Mouse (Mus musculus) MEL (cell line): ENCODE measurements at regions not wholly inside any gene's neighbourhood (a gene's known extent, or its start where the extent isn't known, plus 50 kb on each side); places are given as distances from the start of the nearest gene placed in this dataset.

Experiments
- CTCF ChIP-seq, 3 experiments: IDR thresholded peaks in 2 of 3; conservative IDR thresholded peaks in 1 of 3; 2 replicates each; pipeline ENCODE4 v1.5.1; 2011 to 2012; ENCODE audit warnings: low read length in 3 of 3, low read depth in 2 of 3, mild to moderate bottlenecking in 2 of 3, improper control_type of control experiment in 1 of 3, inconsistent platforms in 1 of 3, mixed read lengths in 1 of 3, moderate library complexity in 1 of 3; ENCODE audit not compliant: control insufficient read depth in 1 of 3, insufficient read depth in 1 of 3, poor library complexity in 1 of 3, severe bottlenecking in 1 of 3
- EP300 ChIP-seq, 2 experiments: IDR thresholded peaks; 2 replicates each; pipeline ENCODE4 v1.6.1; 2011; ENCODE audit warnings: improper control_type of control experiment in 2 of 2, low read length in 2 of 2, low read depth in 1 of 2, mild to moderate bottlenecking in 1 of 2
- MAFK ChIP-seq: IDR thresholded peaks from 2 replicates; pipeline ENCODE4 v1.6.1; 2011; ENCODE audit warnings: low read depth, mild to moderate bottlenecking, low read length, improper control_type of control experiment, borderline replicate concordance
- NELFE ChIP-seq: IDR thresholded peaks from 2 replicates; pipeline ENCODE4 v1.6.1; 2011; ENCODE audit warnings: low read depth, low read length, improper control_type of control experiment
- POLR2A ChIP-seq, 2 experiments: IDR thresholded peaks; 2 replicates each; pipeline ENCODE4 v1.6.1; 2011 to 2012; ENCODE audit warnings: low read length in 2 of 2, mild to moderate bottlenecking in 2 of 2, control low read depth in 1 of 2, improper control_type of control experiment in 1 of 2, low read depth in 1 of 2, moderate library complexity in 1 of 2; ENCODE audit not compliant: control insufficient read depth in 1 of 2, insufficient read depth in 1 of 2, poor library complexity in 1 of 2
- POLR2AphosphoS5 ChIP-seq: IDR thresholded peaks from 2 replicates; pipeline ENCODE4 v1.6.1; 2012; ENCODE audit warnings: low read depth, borderline replicate concordance, mild to moderate bottlenecking, inconsistent platforms, low read length, moderate library complexity, mixed read lengths
- ZC3H11A ChIP-seq: IDR thresholded peaks from 2 replicates; pipeline ENCODE4 v1.6.1; 2012; ENCODE audit warnings: low read depth, mild to moderate bottlenecking, inconsistent platforms, low read length, improper control_type of control experiment
- ZNF384 ChIP-seq: IDR thresholded peaks from 2 replicates; pipeline ENCODE4 v1.6.1; 2012; ENCODE audit warnings: low read depth, mild to moderate bottlenecking, inconsistent platforms, low read length, improper control_type of control experiment

DNA sequence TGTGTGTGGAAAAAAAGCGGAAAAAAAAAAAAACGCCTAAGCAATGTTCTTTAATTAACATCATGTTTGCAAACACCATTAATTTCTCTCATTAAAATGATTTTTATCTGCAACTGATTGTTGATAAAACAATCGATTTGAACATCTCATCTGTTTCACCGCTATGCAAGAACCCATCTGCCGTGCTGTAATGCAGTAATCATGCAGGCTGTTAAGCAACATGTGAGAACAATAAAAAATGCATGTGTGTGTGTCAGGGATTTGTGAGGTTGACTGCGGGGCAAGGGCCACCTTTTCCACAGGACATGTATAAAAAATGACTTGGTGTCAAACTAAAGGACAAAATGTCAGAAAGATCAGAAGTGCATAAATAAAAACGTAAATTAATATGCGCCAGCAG is 618.9 kb upstream of the Tenm3 start:
- no peak for TF ChIP-seq ZC3H11A
- TF ChIP-seq ZNF384: no peak
- TF ChIP-seq CTCF (IDR thresholded peaks at IDR 0.05 in 2 of 3, conservative IDR thresholded peaks at IDR 0.05 in 1 of 3; ENCODE audit: control insufficient read depth in 1 of 3, insufficient read depth in 1 of 3, low read depth in 2 of 3, low read length in 3 of 3, poor library complexity in 1 of 3, severe bottlenecking in 1 of 3): no peak
- no peak for TF ChIP-seq EP300 (IDR thresholded peaks at IDR 0.05; ENCODE audit: low read depth in 1 of 2, low read length in 2 of 2)
- no peak for TF ChIP-seq MAFK
- TF ChIP-seq NELFE: no peak
- no peak for TF ChIP-seq POLR2AphosphoS5
- TF ChIP-seq POLR2A (IDR thresholded peaks at IDR 0.05; ENCODE audit: control insufficient read depth in 1 of 2, insufficient read depth in 1 of 2, low read depth in 1 of 2, low read length in 2 of 2, poor library complexity in 1 of 2): no peak
